Mouse (Mus musculus): ENCODE data around the gene Krtap10-4.

GRCm38 (mm10) chr10:77839006-77839405, 12.1 kb upstream of the Krtap10-4 start:
- TF ChIP-seq CTCF (IDR thresholded peaks at IDR 0.05) (no peak), EP300 (IDR thresholded peaks at IDR 0.05) (no peak)

Data from lung, postnatal 0 days (tissue).